Mouse (Mus musculus): ENCODE measurements around the gene Pla1a.

- TF ChIP-seq POLR2A (IDR thresholded peaks at IDR 0.05; ENCODE audit: control insufficient read depth, low read depth, low read length) (no peak), CTCF (IDR thresholded peaks at IDR 0.05; ENCODE audit: control insufficient read depth, insufficient read depth, insufficient replicate concordance, low read depth, low read length) (no peak)
Measured at GRCm38 (mm10) chr16:38396155-38396554, 36.8 kb downstream of the Pla1a start.
